Mouse (Mus musculus): ENCODE data around the gene Ror1.

DNA sequence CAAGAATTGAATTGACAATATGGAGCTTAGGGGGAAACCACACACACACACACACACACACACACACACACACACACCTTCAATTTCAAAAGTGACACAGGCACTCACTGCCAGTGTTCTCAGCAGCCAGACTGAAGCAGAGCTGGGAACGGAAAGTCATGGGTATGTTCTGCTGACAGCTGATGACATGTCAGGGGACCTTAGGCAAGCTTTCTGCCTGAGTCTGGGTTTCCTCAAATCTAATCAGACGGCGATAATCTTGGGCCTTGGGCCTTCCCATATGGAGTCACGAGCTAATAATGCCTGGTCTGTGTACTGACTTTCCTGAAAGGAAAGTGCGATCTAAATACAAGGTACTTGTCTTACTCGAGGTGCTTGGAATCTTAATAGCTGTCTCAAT lies 202.1 kb downstream of the Ror1 start:
- no peak for TF ChIP-seq POLR2A (IDR thresholded peaks at IDR 0.05; ENCODE audit: borderline replicate concordance, extremely low read depth, low read depth, low read length)
- TF ChIP-seq CTCF (IDR thresholded peaks at IDR 0.05; ENCODE audit: insufficient read depth, low read length) = no peak

Data from lung, adult 2 months (tissue).